32 mouse cellular contexts compared by ENCODE assay signal in genomic region chr6:86067145-86067544, GRCm38 (mm10). TPM values are rescaled to one million over a fixed set of nuclear protein-coding genes. Genes with fewer than 3 reads are reported as not detected.
DNase-seq lines count a peak whose midpoint lies in the region; ATAC-seq lines count a peak whose summit lies in the region.
"Had no signal": no experiment of that assay in that cellular context is flagged by ENCODE, and none has a peak within 500 bp of the region (broad histone marks: within the 10 kb centered on the region; RNA-seq: fewer than 3 reads in every experiment).

No protein-coding gene starts in this region.

- peak overlapping the region; percentile 32; the same call in 1 of the 2 replicates for H3K27ac ChIP-seq in midbrain, embryonic 14.5 days (replicated peaks; ENCODE audit: low read depth, low read length)
- H3K27ac ChIP-seq in midbrain, embryonic 10.5 days (replicated peaks) = no peak overlapping the region
- peak overlapping the region; percentile 51 for H3K27ac ChIP-seq in forebrain, embryonic 16.5 days (ENCODE audit: low read length)
- peak overlapping the region; percentile 35; the same call in 1 of the 2 replicates for H3K27ac ChIP-seq in neural tube, embryonic 15.5 days (replicated peaks)
- H3K27ac ChIP-seq: gastrocnemius, adult 2 months; heart, embryonic 10.5 days; hindbrain, postnatal 0 days; limb, embryonic 10.5 days; liver, embryonic 15.5 days; lung, embryonic 15.5 days; neural tube, embryonic 12.5 days had no signal

- DNase-seq in frontal cortex, postnatal 36 days (ENCODE audit: low spot score in 2 of 2) = no peak
- no peak for DNase-seq in midbrain, embryonic 14.5 days
- DNase-seq in midbrain, embryonic 10.5 days (ENCODE audit: low spot score) = no peak
- no peak for DNase-seq in heart, postnatal 25 days (ENCODE audit: low spot score)
- DNase-seq: adrenal gland, adult 2 months; gastrocnemius, adult 2 months; kidney, postnatal 25 days; liver; lung, postnatal 36 days had no signal

- no peaks in the 10 kb centered on the region for H3K36me3 ChIP-seq in midbrain, embryonic 14.5 days (ENCODE audit: control insufficient read depth, insufficient read depth, low read length)
- no peaks in the 10 kb centered on the region for H3K36me3 ChIP-seq in midbrain, embryonic 10.5 days
- no peaks in the 10 kb centered on the region for H3K36me3 ChIP-seq in forebrain, embryonic 16.5 days (ENCODE audit: control insufficient read depth, insufficient read depth)
- no peaks in the 10 kb centered on the region for H3K36me3 ChIP-seq in neural tube, embryonic 15.5 days
- H3K36me3 ChIP-seq: heart, embryonic 10.5 days; limb, embryonic 10.5 days; liver, embryonic 15.5 days; lung, embryonic 15.5 days; neural tube, embryonic 12.5 days had no signal

- no peak overlapping the region for H3K4me2 ChIP-seq in midbrain, embryonic 14.5 days (ENCODE audit: low read length)
- no peak overlapping the region for H3K4me2 ChIP-seq in forebrain, embryonic 16.5 days (ENCODE audit: low read length)
- no peak overlapping the region for H3K4me2 ChIP-seq in neural tube, embryonic 15.5 days
- H3K4me2 ChIP-seq: liver, embryonic 15.5 days; lung, embryonic 15.5 days; neural tube, embryonic 12.5 days had no signal

- peaks cover 67% of the 10 kb centered on the region for H3K4me1 ChIP-seq in midbrain, embryonic 14.5 days (ENCODE audit: control insufficient read depth, insufficient read depth, low read length)
- H3K4me1 ChIP-seq in midbrain, embryonic 10.5 days = peaks cover 41% of the 10 kb centered on the region
- H3K4me1 ChIP-seq in forebrain, embryonic 16.5 days (replicated peaks; ENCODE audit: control insufficient read depth, insufficient read depth, low read length) = peaks cover 84% of the 10 kb centered on the region
- H3K4me1 ChIP-seq in neural tube, embryonic 15.5 days = peaks cover 78% of the 10 kb centered on the region
- H3K4me1 ChIP-seq: limb, embryonic 10.5 days; lung, embryonic 15.5 days; megakaryocyte, embryonic 14.5 days had no signal

- H3K9ac ChIP-seq in midbrain, embryonic 14.5 days (replicated peaks; ENCODE audit: low read length) = no peak overlapping the region
- no peak overlapping the region for H3K9ac ChIP-seq in forebrain, embryonic 16.5 days (replicated peaks; ENCODE audit: low read depth, low read length)
- H3K9ac ChIP-seq in neural tube, embryonic 15.5 days (replicated peaks) = no peak overlapping the region
- H3K9ac ChIP-seq: liver, embryonic 15.5 days; lung, embryonic 15.5 days; neural tube, embryonic 12.5 days had no signal

- no peaks in the 10 kb centered on the region for H3K27me3 ChIP-seq in midbrain, embryonic 14.5 days (ENCODE audit: control insufficient read depth, insufficient read depth, low read length)
- H3K27me3 ChIP-seq in midbrain, embryonic 10.5 days (ENCODE audit: low read depth, poor library complexity, severe bottlenecking) = peaks cover 4% of the 10 kb centered on the region; the same call in 1 of the 2 replicates
- no peaks in the 10 kb centered on the region for H3K27me3 ChIP-seq in forebrain, embryonic 16.5 days (replicated peaks; ENCODE audit: control insufficient read depth, insufficient read depth, low read length)
- no peaks in the 10 kb centered on the region for H3K27me3 ChIP-seq in neural tube, embryonic 15.5 days (replicated peaks)
- H3K27me3 ChIP-seq: lung, embryonic 15.5 days; neural tube, embryonic 12.5 days had no signal

- H3K4me3 ChIP-seq in midbrain, embryonic 14.5 days (replicated peaks; ENCODE audit: low read depth, low read length) = no peak overlapping the region
- no peak overlapping the region for H3K4me3 ChIP-seq in midbrain, embryonic 10.5 days
- H3K4me3 ChIP-seq in forebrain, embryonic 16.5 days (replicated peaks; ENCODE audit: low read length) = no peak overlapping the region
- H3K4me3 ChIP-seq in neural tube, embryonic 15.5 days (replicated peaks) = no peak overlapping the region
- H3K4me3 ChIP-seq: gastrocnemius, adult 2 months; heart, embryonic 10.5 days; limb, embryonic 10.5 days; liver, embryonic 15.5 days; lung, embryonic 15.5 days; megakaryocyte, embryonic 14.5 days; neural tube, embryonic 12.5 days had no signal

- 50% methylated on average over 5 of the region's 5 CpGs for WGBS in midbrain, embryonic 14.5 days
- 59% methylated on average over 5 of the region's 5 CpGs for WGBS in midbrain, embryonic 10.5 days
- 49% methylated on average over 5 of the region's 5 CpGs for WGBS in forebrain, embryonic 16.5 days
- 57% methylated on average over 5 of the region's 5 CpGs for WGBS in neural tube, embryonic 15.5 days

- H3K9me3 ChIP-seq in midbrain, embryonic 14.5 days (ENCODE audit: control insufficient read depth, low read length) = no peaks in the 10 kb centered on the region
- H3K9me3 ChIP-seq in midbrain, embryonic 10.5 days (replicated peaks) = no peaks in the 10 kb centered on the region
- no peaks in the 10 kb centered on the region for H3K9me3 ChIP-seq in forebrain, embryonic 16.5 days (ENCODE audit: control insufficient read depth, low read length)
- no peaks in the 10 kb centered on the region for H3K9me3 ChIP-seq in neural tube, embryonic 15.5 days (replicated peaks)
- H3K9me3 ChIP-seq: heart, embryonic 10.5 days; limb, embryonic 10.5 days; liver, embryonic 15.5 days; lung, embryonic 15.5 days; megakaryocyte, embryonic 14.5 days; neural tube, embryonic 12.5 days had no signal

- ATAC-seq in frontal cortex, adult (ENCODE audit: low TSS enrichment) = peak; percentile 38
- ATAC-seq in midbrain, embryonic 14.5 days (ENCODE audit: low FRiP score, low TSS enrichment) = no peak
- ATAC-seq in forebrain, embryonic 16.5 days = no peak
- ATAC-seq in neural tube, embryonic 15.5 days (ENCODE audit: low FRiP score) = no peak
- ATAC-seq: hindbrain, postnatal 0 days; intestine, embryonic 16.5 days had no signal

- intact Hi-C loops in heart, postnatal 25 days (cut with DNase I) = no loop called here

RNA-seq across cellular contexts. Expression of gene Add2, which starts 38.7 kb away (rescaled TPM):
- 117 and 136 TPM in 2 replicates for polyA plus RNA-seq in midbrain, embryonic 14.5 days (2014; fragmentation: Nextera tagmentation; extraction: Ambion mirVana)
- polyA plus RNA-seq in midbrain, embryonic 10.5 days (2016; fragmentation: Nextera tagmentation; extraction: Ambion mirVana) = 43.3 and 81.8 TPM in 2 replicates
- polyA plus RNA-seq in forebrain, embryonic 16.5 days (2015; fragmentation: Nextera tagmentation; extraction: Ambion mirVana) = 243 and 248 TPM in 2 replicates
- polyA plus RNA-seq in neural tube, embryonic 15.5 days (2015; fragmentation: Nextera tagmentation; extraction: Ambion mirVana) = 107 and 130 TPM in 2 replicates
- total RNA-seq in heart, postnatal 25 days (2021) = under 1 TPM; 0.29 to 0.31 TPM

RNA-seq across cellular contexts. Expression of gene Figla, which starts 51.2 kb away (rescaled TPM):
- not detected in 2 replicates for polyA plus RNA-seq in midbrain, embryonic 14.5 days (2014; fragmentation: Nextera tagmentation; extraction: Ambion mirVana)
- not detected in 2 replicates for polyA plus RNA-seq in midbrain, embryonic 10.5 days (2016; fragmentation: Nextera tagmentation; extraction: Ambion mirVana)
- polyA plus RNA-seq in forebrain, embryonic 16.5 days (2015; fragmentation: Nextera tagmentation; extraction: Ambion mirVana) = not detected in 2 replicates
- not detected in 2 replicates for polyA plus RNA-seq in neural tube, embryonic 15.5 days (2015; fragmentation: Nextera tagmentation; extraction: Ambion mirVana)
- total RNA-seq in heart, postnatal 25 days (2021) = not detected
- total RNA-seq: adrenal gland, adult 2 months; common myeloid progenitor, adult 5-6 weeks; gastrocnemius, adult 2 months; gastrocnemius, postnatal 4 days; hematopoietic stem cell, adult 5-6 weeks; hindbrain, postnatal 0 days; layer of hippocampus, adult 8-10 months; left cerebral cortex, adult 8-10 months; MEL had no signal
- polyA plus RNA-seq: adrenal gland, adult 2 months; cerebellum, adult 2 months; embryonic facial prominence, embryonic 11.5 days; heart, embryonic 10.5 days; heart, embryonic 16.5 days; hindbrain, postnatal 0 days; intestine, embryonic 16.5 days; kidney, embryonic 14.5 days; limb, embryonic 10.5 days; liver, embryonic 15.5 days; lung, embryonic 15.5 days; neural tube, embryonic 12.5 days; small intestine, adult 2 months; urinary bladder, adult 2 months had no signal
